Mouse (Mus musculus): ENCODE data around the gene Mms22l. TPM values are rescaled to one million over a fixed set of nuclear protein-coding genes. Genes with fewer than 3 reads are reported as not detected.
"Not testable (repeated sequence)": the region's sequence is repeated elsewhere in the genome, so short reads cannot be mapped to it uniquely, and the experiment has no call there.

Mms22l gene
- polyA plus RNA-seq, 1 experiment from 2014 or later = 14.7 TPM

DNA sequence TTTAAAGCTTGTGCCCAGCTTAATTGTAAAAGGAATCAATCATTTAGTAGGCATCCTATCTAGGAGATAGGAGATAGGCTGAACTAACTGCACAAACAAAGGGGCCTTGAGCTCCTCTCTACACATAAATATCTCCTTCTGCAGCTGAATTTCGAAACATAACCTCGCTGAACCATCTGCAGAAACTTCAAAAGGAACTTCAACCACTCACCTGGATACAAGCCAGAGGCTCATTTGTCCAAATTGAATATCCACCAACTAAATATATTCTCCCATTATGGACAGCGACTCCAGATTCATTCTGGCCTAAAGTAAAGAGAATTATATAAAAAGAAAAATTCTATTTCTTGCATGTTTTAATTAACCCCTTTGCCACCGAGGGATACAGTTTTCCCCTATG is 130.4 kb downstream of the Mms22l start:
- no peak for TF ChIP-seq CTCF (IDR thresholded peaks at IDR 0.05; ENCODE audit: low read depth)
- Histone ChIP-seq H3K9me3 (replicated peaks; ENCODE audit: low read length) (no peaks in the 10 kb centered on the region), H3K4me3 (replicated peaks; ENCODE audit: low read depth, low read length) (no peak overlapping the region), H3K9ac (ENCODE audit: low read depth, low read length) (no peak overlapping the region), H3K4me2 (ENCODE audit: low read length) (no peak overlapping the region), H3K4me1 (replicated peaks; ENCODE audit: insufficient read depth, low read length) (no peaks in the 10 kb centered on the region), H3K27me3 (ENCODE audit: insufficient read depth, low read length) (no peaks in the 10 kb centered on the region), H3K27ac (no peak overlapping the region), H3K36me3 (ENCODE audit: insufficient read depth, low read length) (no peaks in the 10 kb centered on the region)
- no peak for DNase-seq (ENCODE audit: low spot score)
- WGBS = 55% methylated on average over 4 of the region's 4 CpGs
- ATAC-seq (replicated peaks; ENCODE audit: low FRiP score, low read depth) = no peak

DNA sequence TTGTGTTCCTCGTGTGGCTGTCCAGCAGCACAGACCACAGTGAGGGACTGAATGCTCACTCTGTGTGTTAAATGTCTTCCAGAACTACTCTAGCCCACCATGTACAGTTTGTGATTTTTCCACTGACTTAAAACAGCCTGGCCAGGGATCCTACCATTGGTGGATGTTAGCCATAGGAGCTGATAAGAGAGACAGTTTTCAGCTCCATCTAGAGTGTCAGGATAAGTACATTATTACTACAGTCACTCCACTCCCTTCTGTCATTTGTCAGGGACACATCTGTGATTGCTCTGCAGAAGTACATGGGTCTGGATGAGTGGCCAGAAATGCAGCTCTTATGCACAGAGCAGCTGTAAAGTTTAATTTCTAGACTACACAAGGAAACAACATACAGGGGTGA is 131.6 kb downstream of the Mms22l start:
- TF ChIP-seq CTCF (IDR thresholded peaks at IDR 0.05; ENCODE audit: low read depth) = no peak
- H3K36me3 ChIP-seq (ENCODE audit: insufficient read depth, low read length) = no peaks in the 10 kb centered on the region
- 62% methylated on average over 1 of the region's 1 CpGs for WGBS
- no peak for ATAC-seq (replicated peaks; ENCODE audit: low FRiP score, low read depth)
- no peak overlapping the region for H3K9ac ChIP-seq (ENCODE audit: low read depth, low read length)
- H3K4me3 ChIP-seq (replicated peaks; ENCODE audit: low read depth, low read length) = no peak overlapping the region
- no peaks in the 10 kb centered on the region for H3K27me3 ChIP-seq (ENCODE audit: insufficient read depth, low read length)
- DNase-seq (ENCODE audit: low spot score) = no peak
- H3K4me2 ChIP-seq (ENCODE audit: low read length) = no peak overlapping the region
- no peaks in the 10 kb centered on the region for H3K9me3 ChIP-seq (replicated peaks; ENCODE audit: low read length)
- H3K27ac ChIP-seq = no peak overlapping the region
- H3K4me1 ChIP-seq (replicated peaks; ENCODE audit: insufficient read depth, low read length) = no peaks in the 10 kb centered on the region

DNA sequence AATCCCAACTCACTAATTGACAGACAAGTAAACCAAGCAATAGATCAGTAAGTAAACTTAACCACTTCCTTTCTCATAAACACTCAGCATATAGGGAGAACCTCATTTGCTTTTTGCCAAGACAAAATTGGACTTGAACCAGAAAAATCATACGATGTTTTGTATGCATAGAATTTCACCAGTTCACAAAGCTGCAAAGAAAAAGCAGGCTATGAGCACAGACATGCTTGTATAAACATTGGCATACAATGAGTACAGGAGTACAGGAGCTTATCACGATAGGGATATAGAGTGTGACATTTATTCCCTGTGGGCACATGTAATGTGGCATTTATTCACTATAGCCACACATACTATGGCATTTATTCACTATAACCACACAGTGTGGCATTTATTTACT is 134.2 kb downstream of the Mms22l start:
- no peak for TF ChIP-seq CTCF (IDR thresholded peaks at IDR 0.05; ENCODE audit: low read depth)
- H3K27ac ChIP-seq = no peak overlapping the region
- WGBS = 53% methylated on average over 2 of the region's 2 CpGs
- H3K27me3 ChIP-seq (ENCODE audit: insufficient read depth, low read length) = no peaks in the 10 kb centered on the region
- H3K36me3 ChIP-seq (ENCODE audit: insufficient read depth, low read length) = no peaks in the 10 kb centered on the region
- no peak overlapping the region for H3K4me3 ChIP-seq (replicated peaks; ENCODE audit: low read depth, low read length)
- H3K4me2 ChIP-seq (ENCODE audit: low read length) = no peak overlapping the region
- ATAC-seq (replicated peaks; ENCODE audit: low FRiP score, low read depth) = no peak
- no peak overlapping the region for H3K9ac ChIP-seq (ENCODE audit: low read depth, low read length)
- H3K4me1 ChIP-seq (replicated peaks; ENCODE audit: insufficient read depth, low read length) = no peaks in the 10 kb centered on the region
- DNase-seq (ENCODE audit: low spot score) = no peak
- no peaks in the 10 kb centered on the region for H3K9me3 ChIP-seq (replicated peaks; ENCODE audit: low read length)

DNA sequence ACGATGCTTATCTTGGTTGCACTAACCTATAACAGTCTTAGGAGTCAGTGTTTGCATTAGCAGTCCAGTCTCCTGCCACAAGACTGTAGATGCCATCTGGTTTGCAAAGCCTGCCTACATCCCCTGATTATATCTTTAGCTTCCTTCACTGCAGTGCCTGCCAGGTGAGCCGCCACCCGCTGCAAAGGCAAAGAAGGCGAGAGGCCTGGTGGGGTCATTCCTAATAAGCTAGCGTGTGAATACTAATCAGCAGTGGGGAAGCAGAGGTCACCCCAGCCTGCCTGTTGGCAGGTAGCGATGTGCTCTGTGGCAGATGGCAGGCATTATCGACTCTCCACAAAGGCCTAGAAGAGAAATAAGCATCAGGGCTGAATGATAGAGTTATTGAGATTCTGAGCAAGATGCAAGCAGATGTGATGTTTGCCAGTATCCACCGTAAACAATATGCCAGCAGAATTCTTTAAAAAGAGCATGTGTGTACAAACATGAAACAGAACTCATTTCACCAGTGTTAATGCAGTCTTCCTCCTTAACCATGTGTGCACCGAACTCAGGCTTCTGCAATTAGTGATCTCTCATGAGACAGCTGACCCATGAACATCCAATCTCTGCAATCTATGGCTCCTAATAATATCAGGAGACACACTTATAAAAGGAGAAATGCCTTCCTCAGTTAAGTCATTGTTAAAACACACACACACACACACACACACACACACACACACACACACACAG is 135.1 kb downstream of the Mms22l start:
- H3K27me3 ChIP-seq (ENCODE audit: insufficient read depth, low read length) = no peaks in the 10 kb centered on the region
- no peak for DNase-seq (ENCODE audit: low spot score)
- H3K4me2 ChIP-seq (ENCODE audit: low read length) = no peak overlapping the region
- H3K9ac ChIP-seq (ENCODE audit: low read depth, low read length) = no peak overlapping the region
- H3K4me3 ChIP-seq (replicated peaks; ENCODE audit: low read depth, low read length) = no peak overlapping the region
- no peak overlapping the region for H3K27ac ChIP-seq
- TF ChIP-seq CTCF (IDR thresholded peaks at IDR 0.05; ENCODE audit: low read depth) = no peak
- H3K4me1 ChIP-seq (replicated peaks; ENCODE audit: insufficient read depth, low read length) = no peaks in the 10 kb centered on the region
- no peaks in the 10 kb centered on the region for H3K36me3 ChIP-seq (ENCODE audit: insufficient read depth, low read length)
- H3K9me3 ChIP-seq (replicated peaks; ENCODE audit: low read length) = no peaks in the 10 kb centered on the region
- no peak for ATAC-seq (replicated peaks; ENCODE audit: low FRiP score, low read depth)
- WGBS = 68% methylated on average over 9 of the region's 9 CpGs

DNA sequence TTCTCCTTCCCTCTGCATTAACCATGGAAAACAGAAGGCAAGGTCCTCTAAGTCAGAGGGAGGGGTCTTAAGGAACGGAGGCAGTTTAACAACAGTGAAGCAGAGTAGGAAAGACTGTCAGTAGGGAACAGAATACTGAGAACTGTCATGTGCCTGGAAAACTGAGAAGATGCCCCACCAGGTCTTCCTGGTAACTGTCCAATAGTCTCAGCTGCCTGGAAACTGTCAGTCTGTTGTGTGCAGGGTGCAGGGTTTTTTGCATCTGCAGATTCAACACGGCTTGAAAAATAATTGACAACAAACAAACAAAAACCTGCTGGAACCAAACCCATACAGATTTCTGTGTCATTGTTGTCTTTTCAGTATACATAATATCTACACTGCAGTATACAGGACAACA is 146.1 kb downstream of the Mms22l start:
- Histone ChIP-seq H3K4me3 (replicated peaks; ENCODE audit: low read depth, low read length) (no peak overlapping the region), H3K27me3 (ENCODE audit: insufficient read depth, low read length) (no peaks in the 10 kb centered on the region), H3K36me3 (ENCODE audit: insufficient read depth, low read length) (no peaks in the 10 kb centered on the region), H3K27ac (no peak overlapping the region), H3K4me2 (ENCODE audit: low read length) (no peak overlapping the region), H3K9ac (ENCODE audit: low read depth, low read length) (no peak overlapping the region), H3K9me3 (replicated peaks; ENCODE audit: low read length) (no peaks in the 10 kb centered on the region), H3K4me1 (replicated peaks; ENCODE audit: insufficient read depth, low read length) (no peaks in the 10 kb centered on the region)
- ATAC-seq (replicated peaks; ENCODE audit: low FRiP score, low read depth) = no peak
- 68% methylated on average over 2 of the region's 2 CpGs for WGBS
- TF ChIP-seq CTCF (IDR thresholded peaks at IDR 0.05; ENCODE audit: low read depth) = no peak
- DNase-seq (ENCODE audit: low spot score) = no peak

DNA sequence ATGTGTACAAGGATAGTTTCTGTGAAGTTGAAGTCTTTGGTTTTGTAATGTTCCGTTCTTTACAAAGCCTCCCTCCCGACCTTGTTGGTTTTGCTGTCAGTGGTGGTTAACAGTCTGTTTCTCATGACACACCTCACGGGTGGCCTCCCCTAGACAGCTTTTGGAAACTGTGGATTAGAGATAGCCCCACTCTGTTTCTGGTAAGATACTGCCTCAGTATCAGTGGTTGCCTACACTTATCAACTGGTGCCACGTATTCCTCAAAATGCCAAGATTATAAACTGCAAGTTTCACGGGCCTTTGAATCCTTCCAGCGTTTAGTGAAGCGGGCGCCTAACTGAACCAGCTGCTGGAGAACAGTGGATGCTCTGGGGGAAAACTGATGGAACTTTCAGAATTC is 148.5 kb downstream of the Mms22l start:
- H3K4me2 ChIP-seq (ENCODE audit: low read length); H3K9me3 ChIP-seq (replicated peaks; ENCODE audit: low read length); ATAC-seq (replicated peaks; ENCODE audit: low FRiP score, low read depth); H3K4me3 ChIP-seq (replicated peaks; ENCODE audit: low read depth, low read length); H3K27me3 ChIP-seq (ENCODE audit: insufficient read depth, low read length); H3K36me3 ChIP-seq (ENCODE audit: insufficient read depth, low read length); H3K4me1 ChIP-seq (replicated peaks; ENCODE audit: insufficient read depth, low read length); H3K9ac ChIP-seq (ENCODE audit: low read depth, low read length); DNase-seq (ENCODE audit: low spot score); H3K27ac ChIP-seq: not testable (repeated sequence)
- WGBS = 93% methylated on average over 5 of the region's 8 CpGs
